Mouse (Mus musculus) embryonic facial prominence, embryonic 14.5 days (tissue): ENCODE data around the gene Rps27. TPM values are rescaled to one million over a fixed set of nuclear protein-coding genes. Genes with fewer than 3 reads are reported as not detected.
A peak's percentile ranks its signal among the peaks of the same experiment; 100 is the strongest.
"Not testable (repeated sequence)": the region's sequence is repeated elsewhere in the genome, so short reads cannot be mapped to it uniquely, and the experiment has no call there.

Experiments
- ATAC-seq: fragments of 200-750 bp; cut with Nextera tagmentation; 2 replicates; pipeline ENCODE4 v1.8.0; 2017; ENCODE audit warnings: low read depth, moderate number of reproducible peaks, moderate TSS enrichment
- DNase-seq: peaks from one replicate; pipeline ENCODE4 v3.0.0-alpha.2; 2015; ENCODE audit warnings: low spot score
- H3K27ac ChIP-seq: fragments of 300-500 bp; sonication (generic); replicated peaks from 2 replicates; pipeline ENCODE4 v1.5.1; 2014; ENCODE audit warnings: low read depth, mild to moderate bottlenecking, low read length, moderate library complexity
- H3K27me3 ChIP-seq: fragments of 300-500 bp; sonication (generic); replicated peaks from 2 replicates; pipeline ENCODE4 v1.6.1; 2014; ENCODE audit warnings: low read length; ENCODE audit not compliant: control insufficient read depth, insufficient read depth
- H3K36me3 ChIP-seq: fragments of 300-500 bp; sonication (generic); 2 replicates; pipeline ENCODE4 v1.6.1; 2014; ENCODE audit warnings: low read length, mixed read lengths; ENCODE audit not compliant: control insufficient read depth, insufficient read depth
- H3K4me1 ChIP-seq: fragments of 300-500 bp; sonication (generic); 2 replicates; pipeline ENCODE4 v1.6.1; 2014; ENCODE audit warnings: antibody characterized with exemption, low read length; ENCODE audit not compliant: control insufficient read depth, insufficient read depth
- H3K4me2 ChIP-seq: fragments of 300-500 bp; sonication (generic); 2 replicates; pipeline ENCODE4 v1.6.1; 2014; ENCODE audit warnings: low read depth, mild to moderate bottlenecking, low read length, moderate library complexity, mixed read lengths
- H3K4me3 ChIP-seq: fragments of 300-500 bp; sonication (generic); 2 replicates; pipeline ENCODE4 v1.5.1; 2014; ENCODE audit warnings: low read depth, mild to moderate bottlenecking, low read length
- H3K9ac ChIP-seq: fragments of 300-500 bp; sonication (generic); 2 replicates; pipeline ENCODE4 v1.6.1; 2014; ENCODE audit warnings: low read depth, mild to moderate bottlenecking, low read length, moderate library complexity, mixed read lengths
- H3K9me3 ChIP-seq: fragments of 300-500 bp; sonication (generic); 2 replicates; pipeline ENCODE4 v1.6.1; 2016; ENCODE audit warnings: low read length; ENCODE audit not compliant: control insufficient read depth
- WGBS: fragments of 180-500 bp; shearing (Covaris S2); extraction: QIAGEN DNeasy Blood & Tissue Kit; methylation state at CpG from one replicate; pipeline ENCODE4 v1.1.7; 2014; 5-methylcytosine and 5-hydroxymethylcytosine counted together
- polyA plus RNA-seq: library from polyadenylated mRNA; unstranded; fragments of >200 nt; fragmentation: Nextera tagmentation; extraction: Ambion mirVana; gene quantifications from 2 replicates; pipeline ENCODE4 v1.2.1, GENCODE M21; 2014

Gene Rps27
- polyA plus RNA-seq, 1 experiment from 2014 or later = 2,268 TPM

DNA sequence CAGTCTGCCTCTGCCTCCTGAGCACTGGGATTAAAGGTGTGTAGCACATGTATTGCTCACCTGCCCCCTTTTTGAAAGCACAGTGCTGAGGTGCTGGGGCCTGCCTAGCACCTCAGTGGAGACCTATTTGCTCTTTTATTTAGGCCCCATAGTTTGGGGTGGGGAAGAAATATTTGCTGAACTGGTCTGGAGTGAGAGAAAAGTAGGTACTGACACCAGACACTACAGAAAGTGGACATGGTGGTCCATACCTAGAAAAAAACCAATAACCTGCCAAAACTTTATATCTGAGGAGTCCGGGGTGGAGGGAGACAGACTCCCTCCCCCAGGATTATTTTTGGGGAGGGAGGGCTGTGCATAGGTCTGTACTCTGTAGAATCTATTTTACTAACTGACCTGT lies 39.7 kb upstream of the Rps27 start:
- not testable (repeated sequence) for H3K27ac ChIP-seq, DNase-seq, H3K9me3 ChIP-seq, ATAC-seq, H3K4me3 ChIP-seq, H3K9ac ChIP-seq, H3K27me3 ChIP-seq
- Histone ChIP-seq H3K4me1 (peaks cover 15% of the 10 kb centered on the region; the same call in 1 of the 2 replicates), H3K36me3 (peaks cover 37% of the 10 kb centered on the region), H3K4me2 (peak overlapping the region; percentile 91; the same call in 1 of the 2 replicates)
- WGBS = 75% methylated on average over 1 of the region's 1 CpGs

- not testable (repeated sequence) for H3K4me2 ChIP-seq, H3K9ac ChIP-seq, H3K27ac ChIP-seq, H3K27me3 ChIP-seq, DNase-seq, H3K4me3 ChIP-seq, ATAC-seq, H3K9me3 ChIP-seq
- Histone ChIP-seq H3K36me3 (peaks cover 32% of the 10 kb centered on the region), H3K4me1 (peaks cover 15% of the 10 kb centered on the region; the same call in 1 of the 2 replicates)
- WGBS = 96% methylated on average over 2 of the region's 2 CpGs
Observed at GRCm38 (mm10) chr3:90252659-90253058, 39.2 kb upstream of the Rps27 start.

DNA sequence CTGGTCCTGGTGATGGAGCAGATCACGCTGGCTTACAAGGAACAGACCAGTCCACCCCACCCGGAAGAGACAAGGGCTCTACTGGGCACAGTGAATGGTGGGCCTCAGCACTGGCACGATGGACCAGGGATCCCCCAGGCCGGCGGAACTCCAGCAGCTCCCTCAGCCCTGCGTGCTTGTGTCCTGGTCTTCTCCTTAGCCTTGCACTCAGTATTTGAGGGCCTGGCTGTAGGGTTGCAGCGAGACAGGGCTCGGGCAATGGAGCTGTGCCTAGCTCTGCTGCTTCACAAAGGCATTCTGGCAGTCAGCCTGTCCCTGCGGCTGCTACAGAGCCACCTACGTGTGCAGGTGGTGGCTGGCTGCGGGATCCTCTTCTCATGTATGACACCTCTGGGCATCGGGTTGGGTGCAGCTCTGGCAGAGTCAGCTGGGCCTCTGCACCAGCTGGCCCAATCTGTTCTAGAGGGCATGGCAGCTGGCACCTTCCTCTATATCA lies 38.3 kb upstream of the Rps27 start:
- not testable (repeated sequence) for H3K9me3 ChIP-seq, H3K27me3 ChIP-seq, H3K9ac ChIP-seq, H3K4me2 ChIP-seq, H3K4me3 ChIP-seq, ATAC-seq, DNase-seq, H3K27ac ChIP-seq
- Histone ChIP-seq H3K36me3 (peaks cover 24% of the 10 kb centered on the region), H3K4me1 (peaks cover 15% of the 10 kb centered on the region; the same call in 1 of the 2 replicates)
- 98% methylated on average over 8 of the region's 12 CpGs for WGBS

DNA sequence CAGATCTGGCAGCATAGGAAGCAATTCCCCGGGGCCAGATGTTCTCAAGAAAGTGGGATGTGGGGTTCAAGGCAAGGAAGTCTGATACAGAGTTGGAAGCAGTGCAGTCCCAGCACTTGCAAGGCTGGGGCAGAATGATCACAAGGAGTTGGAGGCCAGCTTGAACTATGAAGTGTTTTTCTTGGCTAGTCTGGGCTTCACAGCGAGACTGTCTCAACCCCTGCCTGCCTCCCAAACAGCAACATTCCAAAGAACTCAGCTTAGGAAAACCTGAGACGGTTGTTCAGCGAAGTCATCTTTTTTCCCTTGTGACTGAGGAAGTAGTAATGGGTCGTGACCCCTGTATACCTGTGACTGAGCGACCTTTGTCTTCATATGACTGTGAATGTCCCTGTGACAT lies 37.3 kb upstream of the Rps27 start:
- Histone ChIP-seq H3K4me1 (peaks cover 13% of the 10 kb centered on the region; the same call in 1 of the 2 replicates), H3K4me3 (no peak overlapping the region), H3K27me3 (no peaks in the 10 kb centered on the region), H3K36me3 (peaks cover 21% of the 10 kb centered on the region), H3K9me3 (no peaks in the 10 kb centered on the region), H3K27ac (no peak overlapping the region), H3K4me2 (no peak overlapping the region), H3K9ac (no peak overlapping the region)
- no peak for DNase-seq
- ATAC-seq = no peak
- WGBS = 78% methylated on average over 6 of the region's 6 CpGs

DNA sequence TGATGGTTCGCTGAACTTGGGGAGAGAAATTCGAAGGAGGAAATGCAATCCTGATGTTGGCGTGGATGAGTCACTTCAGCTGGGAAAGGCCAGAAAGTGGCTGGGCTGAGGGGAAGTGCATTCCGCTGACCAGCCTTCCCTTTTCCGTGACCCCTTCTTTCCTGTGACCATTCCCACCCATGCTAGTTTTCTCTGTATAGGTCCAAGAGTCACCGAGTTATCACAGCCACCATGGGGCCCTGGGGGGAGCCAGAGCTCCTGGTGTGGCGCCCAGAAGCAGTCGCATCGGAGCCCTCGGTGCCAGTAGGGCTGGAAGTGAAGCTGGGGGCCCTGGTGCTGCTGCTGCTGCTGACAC lies 35.3 kb upstream of the Rps27 start:
- Histone ChIP-seq H3K27me3 (no peaks in the 10 kb centered on the region), H3K4me1 (peaks cover 5% of the 10 kb centered on the region), H3K9ac (peak overlapping the region; percentile 87), H3K9me3 (no peaks in the 10 kb centered on the region), H3K4me3 (peak overlapping the region; percentile 76), H3K36me3 (peaks cover 21% of the 10 kb centered on the region), H3K4me2 (peak overlapping the region; percentile 74), H3K27ac (peak overlapping the region; percentile 95)
- DNase-seq = peak; percentile 48
- no peak for ATAC-seq
- 3% methylated on average over 9 of the region's 10 CpGs for WGBS

DNA sequence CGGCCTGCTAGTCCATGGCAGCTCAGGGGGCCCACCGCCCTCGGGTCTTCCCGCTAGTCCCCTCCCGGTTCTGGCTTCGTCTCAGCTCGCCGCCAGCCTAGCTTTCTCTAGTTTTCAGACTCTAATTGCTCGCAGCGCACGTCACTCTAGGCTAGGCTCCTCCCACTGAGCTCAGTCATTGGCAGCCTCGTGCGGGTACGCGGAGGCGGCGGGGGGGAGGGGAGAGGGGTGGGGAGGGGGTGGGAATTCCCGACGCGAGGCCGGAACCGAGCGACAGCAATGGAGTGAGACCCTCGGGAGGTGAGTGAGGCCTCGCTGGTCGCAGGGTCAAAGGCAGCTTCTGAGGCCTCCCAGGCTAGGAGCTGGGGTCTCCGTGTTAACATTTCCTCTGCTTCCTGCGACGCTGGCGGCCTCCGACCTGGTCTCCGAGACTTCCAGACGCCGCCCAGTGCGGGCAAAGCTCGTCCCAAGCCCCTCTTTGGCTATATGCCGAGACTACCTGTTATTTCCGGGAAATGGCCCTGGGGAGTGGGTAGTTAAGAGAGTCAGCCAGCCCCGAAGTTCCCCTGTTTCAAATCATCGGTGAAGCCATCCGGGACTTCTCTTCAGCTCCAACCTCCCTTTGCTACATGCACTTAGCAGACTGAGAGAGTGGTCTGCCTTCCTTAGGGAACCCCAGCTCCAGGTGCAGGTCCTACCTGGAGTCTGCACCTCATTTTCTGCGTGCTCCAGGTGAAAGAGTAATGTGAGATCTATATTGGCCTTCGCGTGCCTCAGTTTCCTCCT lies 34.7 kb upstream of the Rps27 start, which contains the start of gene Slc39a1:
Gene Slc39a1 (plus strand): TSS at position 213 of the 786 bp plus-strand sequence.
- H3K4me2 ChIP-seq = peak within 1 kb of the TSS; percentile 74

GRCm38 (mm10) chr3:90247630-90247959 lies 34.1 kb upstream of the Rps27 start:
- ATAC-seq = peak; percentile 12; the same call in 1 of the 2 replicates
- Histone ChIP-seq H3K9ac (peak overlapping the region; percentile 87), H3K36me3 (peaks cover 21% of the 10 kb centered on the region), H3K9me3 (no peaks in the 10 kb centered on the region), H3K4me2 (peak overlapping the region; percentile 74), H3K4me1 (peaks cover 16% of the 10 kb centered on the region), H3K27me3 (no peaks in the 10 kb centered on the region), H3K4me3 (peak overlapping the region; percentile 76), H3K27ac (peak overlapping the region; percentile 95)
- DNase-seq = no peak
- 0% methylated on average over 3 of the region's 3 CpGs for WGBS

More for the DNA sequence above, 34.7 kb upstream of the Rps27 start, which contains the start of gene Slc39a1:
- DNase-seq (peak; percentile 99), ATAC-seq (peak; percentile 94)
- Histone ChIP-seq H3K4me3 (peak within 1 kb of the TSS; percentile 76), H3K27ac (peak within 1 kb of the TSS; percentile 95), H3K36me3 (peaks cover 21% of the 10 kb centered on the region), H3K9ac (peak within 1 kb of the TSS; percentile 87), H3K9me3 (no peaks in the 10 kb centered on the region), H3K27me3 (no peaks in the 10 kb centered on the region), H3K4me1 (peaks cover 11% of the 10 kb centered on the region)
- WGBS = under 1% methylated on average over 29 of the region's 44 CpGs

DNA sequence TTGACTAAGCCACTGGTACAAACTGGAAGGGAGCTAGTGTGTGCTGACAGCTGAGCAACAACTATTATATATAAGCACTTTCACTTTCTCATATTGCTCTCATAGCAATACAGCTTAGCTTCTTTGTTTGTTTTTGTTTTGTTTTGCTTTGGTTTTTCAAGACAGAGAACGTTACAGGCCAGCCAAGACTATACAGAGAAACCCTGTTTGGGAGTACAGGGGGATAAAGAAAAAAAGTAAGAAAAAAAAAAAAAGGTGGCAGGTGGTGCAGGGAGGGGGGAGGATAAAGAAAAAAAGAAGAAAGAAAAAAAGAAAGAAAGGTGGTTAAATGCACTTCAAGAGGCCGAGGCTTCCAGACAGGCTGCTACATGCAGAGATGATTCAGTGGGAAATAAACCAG lies 32.0 kb upstream of the Rps27 start:
- no peaks in the 10 kb centered on the region for H3K27me3 ChIP-seq
- ATAC-seq (no peak), DNase-seq (peak; percentile 47)
- 51% methylated on average over 2 of the region's 2 CpGs for WGBS
- H3K9me3 ChIP-seq = no peaks in the 10 kb centered on the region
- H3K36me3 ChIP-seq = peaks cover 7% of the 10 kb centered on the region; the same call in 1 of the 2 replicates
- no peak overlapping the region for H3K9ac ChIP-seq
- no peak overlapping the region for H3K27ac ChIP-seq
- no peak overlapping the region for H3K4me3 ChIP-seq
- no peak overlapping the region for H3K4me2 ChIP-seq
- H3K4me1 ChIP-seq = peaks cover 16% of the 10 kb centered on the region
